Mouse (Mus musculus) cerebellum, adult 11 months (tissue): ENCODE results near the gene Trpv3.

Experiments used
- DNase-seq: peaks from one replicate; pipeline ENCODE4 v3.0.0; 2022

Gene Trpv3

GRCm38 (mm10) chr11:73267267-73267666 lies at the start of gene Trpv3:
Gene Trpv3, plus strand, starts transcription at chr11:73267388.
- DNase-seq = no peak

GRCm38 (mm10) chr11:73219671-73220070 lies 47.5 kb upstream of the Trpv3 start:
- DNase-seq = no peak

- no peak for DNase-seq
These were observed 46.5 kb upstream of the Trpv3 start for GRCm38 (mm10) chr11:73220651-73221050.

GRCm38 (mm10) chr11:73222846-73223245 lies 44.3 kb upstream of the Trpv3 start:
- no peak for DNase-seq

GRCm38 (mm10) chr11:73223966-73224365 lies 43.2 kb upstream of the Trpv3 start:
- DNase-seq = no peak

- no peak for DNase-seq
These were observed 41.3 kb upstream of the Trpv3 start for GRCm38 (mm10) chr11:73225856-73226255.

GRCm38 (mm10) chr11:73228881-73229280 lies 38.3 kb upstream of the Trpv3 start:
- DNase-seq = no peak

- DNase-seq = no peak
These were observed 37.1 kb upstream of the Trpv3 start for GRCm38 (mm10) chr11:73230081-73230480.

GRCm38 (mm10) chr11:73232513-73232912 lies 34.7 kb upstream of the Trpv3 start:
- no peak for DNase-seq

- no peak for DNase-seq
These were observed 33.2 kb upstream of the Trpv3 start, which contains the start of gene Trpv1 for GRCm38 (mm10) chr11:73233992-73234391. Gene Trpv1, plus strand, starts transcription at chr11:73234292.

GRCm38 (mm10) chr11:73235990-73236701 lies 31.0 kb upstream of the Trpv3 start:
- no peak for DNase-seq

GRCm38 (mm10) chr11:73236731-73237130 lies 30.5 kb upstream of the Trpv3 start:
- no peak for DNase-seq

GRCm38 (mm10) chr11:73242199-73242598 lies 25.0 kb upstream of the Trpv3 start:
- no peak for DNase-seq

- DNase-seq = no peak
These were observed 24.4 kb upstream of the Trpv3 start for GRCm38 (mm10) chr11:73242777-73243176.

GRCm38 (mm10) chr11:73257362-73257945 lies 9.7 kb upstream of the Trpv3 start:
- DNase-seq = no peak

- DNase-seq = no peak
These were observed 8.5 kb upstream of the Trpv3 start for GRCm38 (mm10) chr11:73258664-73259063.

- DNase-seq = no peak
These were observed 6.7 kb upstream of the Trpv3 start for GRCm38 (mm10) chr11:73260457-73260856.

GRCm38 (mm10) chr11:73261385-73261784 lies 5.8 kb upstream of the Trpv3 start:
- DNase-seq = no peak

GRCm38 (mm10) chr11:73274821-73275220 lies 7.6 kb downstream of the Trpv3 start:
- DNase-seq = no peak

GRCm38 (mm10) chr11:73280710-73281109 lies 13.5 kb downstream of the Trpv3 start:
- no peak for DNase-seq

- peak; percentile 29 for DNase-seq
These were observed 14.4 kb downstream of the Trpv3 start for GRCm38 (mm10) chr11:73281528-73282027.

GRCm38 (mm10) chr11:73283369-73283768 lies 16.2 kb downstream of the Trpv3 start:
- no peak for DNase-seq

GRCm38 (mm10) chr11:73283926-73284325 lies 16.7 kb downstream of the Trpv3 start:
- DNase-seq = no peak

GRCm38 (mm10) chr11:73284351-73284750 lies 17.2 kb downstream of the Trpv3 start:
- DNase-seq = no peak
